Mouse (Mus musculus) bone marrow macrophage, adult 2 months (primary cell): Measurements from ENCODE around the gene Tle6. TPM values are rescaled to one million over a fixed set of nuclear protein-coding genes. Genes with fewer than 3 reads are reported as not detected.

Source experiments
- H3K27ac ChIP-seq: 2 replicates; pipeline ENCODE4 v1.5.1; 2012; ENCODE audit warnings: low read depth, low read length; ENCODE audit not compliant: insufficient read depth
- H3K4me1 ChIP-seq: 2 replicates; pipeline ENCODE4 v1.6.1; 2012; ENCODE audit warnings: low read length; ENCODE audit not compliant: control insufficient read depth, insufficient read depth
- H3K4me3 ChIP-seq: 2 replicates; pipeline ENCODE4 v1.5.1; 2012; ENCODE audit warnings: mild to moderate bottlenecking, low read length, moderate library complexity; ENCODE audit not compliant: insufficient read depth
- CTCF ChIP-seq: IDR thresholded peaks from 2 replicates; pipeline ENCODE4 v1.5.1; 2012; ENCODE audit warnings: low read depth, mild to moderate bottlenecking, low read length, moderate library complexity
- POLR2A ChIP-seq: IDR thresholded peaks from 2 replicates; pipeline ENCODE4 v1.6.1; 2012; ENCODE audit warnings: mild to moderate bottlenecking, low read depth, low read length, borderline replicate concordance
- polyA plus RNA-seq: library from polyadenylated mRNA; stranded (reverse); fragments of >200 nt; gene quantifications from 2 replicates; pipeline ENCODE4 v1.2.4, GENCODE M21; 2012; ENCODE audit not compliant: missing spikeins, insufficient read depth, insufficient read length

Tle6 gene
- polyA plus RNA-seq, 1 experiment: 47.9 TPM

GRCm38 (mm10) chr10:81556282-81556681, 44.6 kb downstream of the Tle6 start:
- Histone ChIP-seq H3K4me1 (peaks cover 2% of the 10 kb centered on the region), H3K4me3 (no peak overlapping the region), H3K27ac (no peak overlapping the region)
- TF ChIP-seq POLR2A: no peak
- 0 out of 2 replicates have a peak, but pooled peaks have one; percentile 26 for TF ChIP-seq CTCF

GRCm38 (mm10) chr10:81553807-81554755, 46.8 kb downstream of the Tle6 start:
- Histone ChIP-seq H3K4me3 (no peak overlapping the region), H3K27ac (no peak overlapping the region), H3K4me1 (no peaks in the 10 kb centered on the region; the same call in 1 of the 2 replicates)
- TF ChIP-seq CTCF: no peak
- no peak for TF ChIP-seq POLR2A

GRCm38 (mm10) chr10:81553232-81553631, 47.6 kb downstream of the Tle6 start:
- H3K4me3 ChIP-seq: no peak overlapping the region
- no peaks in the 10 kb centered on the region for H3K4me1 ChIP-seq
- TF ChIP-seq POLR2A (no peak), CTCF (peak; percentile 49)
- no peak overlapping the region for H3K27ac ChIP-seq

- H3K4me1 ChIP-seq: no peaks in the 10 kb centered on the region
- no peak overlapping the region for H3K4me3 ChIP-seq
- H3K27ac ChIP-seq: no peak overlapping the region
- TF ChIP-seq CTCF (peak; percentile 100), POLR2A (no peak)
Measured at GRCm38 (mm10) chr10:81551597-81552102, 49.2 kb downstream of the Tle6 start.

GRCm38 (mm10) chr10:81550257-81550656, 50.6 kb downstream of the Tle6 start:
- TF ChIP-seq CTCF (peak; percentile 48; the same call in 1 of the 2 replicates), POLR2A (no peak)
- H3K4me1 ChIP-seq: no peaks in the 10 kb centered on the region
- no peak overlapping the region for H3K4me3 ChIP-seq
- H3K27ac ChIP-seq: no peak overlapping the region

GRCm38 (mm10) chr10:81548944-81549343, 51.9 kb downstream of the Tle6 start:
- TF ChIP-seq CTCF: no peak
- TF ChIP-seq POLR2A: no peak
- Histone ChIP-seq H3K27ac (no peak overlapping the region), H3K4me1 (no peaks in the 10 kb centered on the region), H3K4me3 (no peak overlapping the region)

- Histone ChIP-seq H3K27ac (no peak overlapping the region), H3K4me3 (no peak overlapping the region), H3K4me1 (peaks cover 17% of the 10 kb centered on the region)
- no peak for TF ChIP-seq CTCF
- no peak for TF ChIP-seq POLR2A
Measured at GRCm38 (mm10) chr10:81546788-81547571, 53.9 kb downstream of the Tle6 start.

GRCm38 (mm10) chr10:81546332-81546731, 54.5 kb downstream of the Tle6 start:
- Histone ChIP-seq H3K4me1 (peaks cover 18% of the 10 kb centered on the region), H3K27ac (no peak overlapping the region), H3K4me3 (no peak overlapping the region)
- TF ChIP-seq CTCF: no peak
- TF ChIP-seq POLR2A: no peak

- Histone ChIP-seq H3K4me1 (peaks cover 18% of the 10 kb centered on the region), H3K27ac (peak within 1 kb of the TSS; percentile 48), H3K4me3 (peak within 1 kb of the TSS; percentile 98)
- TF ChIP-seq POLR2A: no peak
- no peak for TF ChIP-seq CTCF
Measured at GRCm38 (mm10) chr10:81545161-81545747, 55.6 kb downstream of the Tle6 start, which contains the start of gene Gna11. Gna11 (minus strand) TSS chr10:81545190.
